Mouse (Mus musculus) kidney, adult 8-10 months (tissue): ENCODE data around the gene Gprc5c.

Experiments used
- DNase-seq, 2 experiments: peaks; one replicate each; pipeline ENCODE4 v3.0.0; 2022

Gprc5c gene

DNA sequence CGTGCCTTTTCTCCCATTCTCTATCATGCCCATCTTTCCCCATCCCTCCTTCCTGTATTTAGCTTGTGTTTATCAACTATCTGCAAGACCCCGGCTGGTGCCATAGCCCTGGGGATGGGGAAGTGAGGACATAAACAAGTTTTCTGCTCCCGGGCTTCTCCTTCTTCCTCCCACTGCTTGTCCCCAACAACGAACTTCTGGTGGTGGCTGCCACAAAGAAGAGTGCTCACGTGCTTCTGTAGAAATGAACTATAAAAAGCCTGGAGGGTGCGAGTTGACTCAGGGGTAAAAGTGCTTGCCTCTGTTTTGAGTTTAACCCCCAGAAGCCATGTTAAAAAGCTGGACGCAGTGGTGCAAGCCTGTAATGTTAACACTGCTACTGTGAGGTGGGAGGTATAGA is 64.0 kb downstream of the Gprc5c start:
- DNase-seq: no peak

DNA sequence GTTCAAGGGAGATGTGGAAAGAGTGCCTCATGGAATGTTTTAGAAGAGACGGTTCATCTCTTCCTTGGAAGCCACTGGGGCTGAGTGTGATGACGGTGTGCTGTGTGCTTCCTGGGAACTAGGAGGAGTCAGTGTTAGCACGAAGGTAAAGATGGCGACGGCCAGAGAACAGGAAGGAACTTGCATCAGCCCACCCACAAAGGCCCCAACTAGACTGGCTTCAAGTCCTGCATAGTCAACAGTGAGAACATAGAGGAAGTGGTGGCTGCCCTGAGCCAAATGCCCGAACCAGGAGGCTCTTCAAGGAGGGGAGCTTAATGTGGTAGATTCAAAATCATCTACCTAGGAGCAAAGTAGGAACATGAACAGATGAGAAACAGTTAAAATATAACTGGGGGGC is 66.2 kb downstream of the Gprc5c start:
- no peak for DNase-seq
